Mouse (Mus musculus) liver, embryonic 15.5 days (tissue): ENCODE measurements around the gene Samd4. TPM values are rescaled to one million over a fixed set of nuclear protein-coding genes. Genes with fewer than 3 reads are reported as not detected.
A peak's percentile ranks its signal among the peaks of the same experiment; 100 is the strongest.

ENCODE experiments used
- microRNA-seq: library from miRNA; unstranded; fragments of <30 nt; microRNA quantifications from one replicate; pipeline ENCODE4, GENCODE M21; 2016
- polyA plus RNA-seq: library from polyadenylated mRNA; unstranded; fragments of >200 nt; fragmentation: Nextera tagmentation; extraction: Ambion mirVana; gene quantifications from 2 replicates; pipeline ENCODE4 v1.2.1, GENCODE M21; 2015

Gene Samd4
- polyA plus RNA-seq, 1 experiment from 2014 or later: 0.59 TPM

Small RNA genes lying within 50 kb of the gene (microRNA-seq; reads per million reads assigned to microRNA genes)
- gene Mir378c: 15.5 reads per million, percentile 32 among the genes with 10 or more reads in this experiment

Other genes with a start within 250 kb of the Samd4 start
- gene Cdkn3, start 122.3 kb upstream of the Samd4 start, polyA plus RNA-seq: 91.3 and 108 TPM in 2 replicates
- gene Cnih1, start 94.4 kb upstream of the Samd4 start, polyA plus RNA-seq: 79.4 and 80.0 TPM in 2 replicates
- 22.4 and 23.9 TPM in 2 replicates for gene Gmfb, start 60.6 kb upstream of the Samd4 start, polyA plus RNA-seq
- 17.7 and 18.7 TPM in 2 replicates for gene Cgrrf1, start 50.7 kb upstream of the Samd4 start, polyA plus RNA-seq